Mouse (Mus musculus): ENCODE results near the gene Adcy3.
A peak's percentile ranks its signal among the peaks of the same experiment; 100 is the strongest.

Adcy3 gene

DNA sequence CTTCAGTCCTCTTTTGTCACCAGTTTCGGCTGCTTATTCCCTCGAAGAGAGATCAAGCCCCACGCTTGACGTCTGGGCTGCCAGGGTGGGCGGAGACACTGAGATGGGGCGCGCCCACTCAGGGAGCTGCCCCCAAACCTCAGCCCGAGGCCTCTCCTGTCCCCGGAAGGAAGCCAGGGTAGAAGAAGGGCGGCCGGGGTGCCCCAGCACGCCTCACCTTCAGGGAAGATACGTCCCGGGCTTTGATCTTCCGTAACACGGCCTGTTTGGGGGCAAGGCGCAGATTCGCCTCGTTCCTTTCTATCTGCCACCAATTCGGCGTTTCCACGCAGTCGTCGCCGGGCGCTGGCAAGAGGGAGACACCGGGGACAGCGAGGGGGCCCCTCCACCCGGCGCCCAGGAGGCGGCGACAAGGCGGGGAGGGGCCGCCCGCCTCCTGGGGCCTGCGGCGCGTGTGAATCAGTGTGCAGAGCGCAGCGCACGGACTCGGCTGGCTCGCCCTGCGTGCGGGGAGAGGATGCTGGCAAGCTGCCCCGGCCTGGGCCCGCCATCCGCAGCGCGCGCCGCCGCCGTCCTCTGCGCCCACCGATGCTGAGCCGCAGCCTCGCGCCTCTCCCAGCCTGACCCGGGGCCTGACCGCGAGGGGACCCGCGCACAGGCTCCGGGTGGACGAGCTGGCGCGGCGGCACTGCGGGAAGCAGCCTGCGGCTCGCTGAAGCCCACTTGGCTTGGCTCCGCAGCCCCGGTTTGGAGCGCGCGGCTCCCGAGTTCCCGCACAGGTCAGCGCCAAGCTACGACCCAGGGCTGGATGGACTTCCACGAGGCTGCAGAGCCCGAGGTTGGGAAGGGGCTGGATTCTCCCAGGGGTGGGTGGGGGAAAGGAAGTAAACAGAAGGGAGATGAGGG is at the start of gene Adcy3:
Gene Adcy3 (plus strand): TSS at position 163 of the 906 bp plus-strand sequence.
- DNase-seq (ENCODE audit: low read depth, low spot score): peak; percentile 27

GRCm38 (mm10) chr12:4083441-4083840 is 49.5 kb upstream of the Adcy3 start:
- no peak for DNase-seq (ENCODE audit: low read depth, low spot score)

GRCm38 (mm10) chr12:4107383-4107782 is 25.5 kb upstream of the Adcy3 start:
- peak; percentile 26 for DNase-seq (ENCODE audit: low read depth, low spot score)

- no peak for DNase-seq (ENCODE audit: low read depth, low spot score)
These were observed 16.8 kb upstream of the Adcy3 start for GRCm38 (mm10) chr12:4116132-4116531.

DNA sequence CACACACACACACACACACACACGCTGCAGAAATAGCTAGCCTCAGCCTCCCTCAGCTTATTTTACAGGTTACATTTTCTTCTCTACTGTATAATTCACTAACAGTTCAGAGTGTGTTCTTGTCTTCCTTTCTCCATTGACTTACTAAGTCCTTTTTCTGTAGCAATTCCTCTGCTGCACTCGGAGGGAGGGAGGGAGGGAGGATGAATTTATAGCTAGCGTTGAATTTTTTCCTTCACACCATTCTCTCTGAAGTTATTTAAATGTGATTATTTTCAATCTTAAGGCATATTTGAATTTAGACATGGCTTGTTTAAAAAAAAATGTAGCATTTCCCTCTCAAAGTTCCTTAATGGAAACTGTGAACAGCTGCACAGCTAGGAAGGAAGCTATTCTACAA is 15.8 kb upstream of the Adcy3 start:
- DNase-seq (ENCODE audit: low read depth, low spot score): no peak

DNA sequence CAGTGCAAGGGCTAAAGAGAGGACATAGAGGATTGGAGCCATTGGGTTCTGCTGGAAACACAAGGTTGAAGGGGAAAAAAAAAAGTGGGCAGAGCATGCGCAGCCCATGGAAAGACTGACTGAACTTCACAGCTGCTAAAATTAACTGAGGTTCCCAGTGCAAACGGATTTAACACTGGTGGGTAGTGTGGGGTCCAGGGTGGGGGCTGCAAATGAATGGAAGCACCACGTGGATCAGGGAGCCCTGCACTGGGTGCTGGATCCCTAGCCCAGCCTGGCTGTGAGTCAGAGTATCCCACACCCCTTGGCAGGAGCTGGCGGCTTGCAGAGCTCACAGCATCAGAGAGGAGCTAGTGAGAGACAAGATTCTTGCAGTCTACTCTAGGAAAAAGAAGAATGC is 15.3 kb upstream of the Adcy3 start:
- no peak for DNase-seq (ENCODE audit: low read depth, low spot score)

DNA sequence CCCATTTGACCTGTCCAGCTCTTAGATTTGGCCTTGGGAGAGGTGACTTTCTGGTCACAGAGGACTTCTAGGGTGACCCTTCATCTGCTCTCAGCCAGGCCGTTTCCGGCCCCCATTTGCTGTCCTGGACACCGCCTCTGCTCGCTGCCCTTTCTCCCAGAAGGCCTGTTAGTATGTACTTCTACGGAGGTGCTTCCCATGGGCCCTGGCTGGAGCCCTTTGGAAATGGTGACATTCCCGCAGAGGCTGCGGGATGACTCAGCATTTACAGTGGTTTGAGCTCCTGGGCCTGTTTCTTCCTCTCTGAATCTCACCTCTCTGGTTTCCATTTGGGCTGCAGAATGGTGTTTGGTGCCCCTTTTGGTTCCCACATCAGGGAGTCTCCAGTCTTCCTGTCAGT is 5.6 kb upstream of the Adcy3 start:
- DNase-seq (ENCODE audit: low read depth, low spot score): no peak

GRCm38 (mm10) chr12:4133847-4134212 is 927 bp downstream of the Adcy3 start:
- no peak for DNase-seq (ENCODE audit: low read depth, low spot score)

- DNase-seq (ENCODE audit: low read depth, low spot score): no peak
These were observed 10.3 kb downstream of the Adcy3 start for GRCm38 (mm10) chr12:4143179-4143578.

GRCm38 (mm10) chr12:4150936-4151335 is 18.0 kb downstream of the Adcy3 start:
- DNase-seq (ENCODE audit: low read depth, low spot score): no peak

DNA sequence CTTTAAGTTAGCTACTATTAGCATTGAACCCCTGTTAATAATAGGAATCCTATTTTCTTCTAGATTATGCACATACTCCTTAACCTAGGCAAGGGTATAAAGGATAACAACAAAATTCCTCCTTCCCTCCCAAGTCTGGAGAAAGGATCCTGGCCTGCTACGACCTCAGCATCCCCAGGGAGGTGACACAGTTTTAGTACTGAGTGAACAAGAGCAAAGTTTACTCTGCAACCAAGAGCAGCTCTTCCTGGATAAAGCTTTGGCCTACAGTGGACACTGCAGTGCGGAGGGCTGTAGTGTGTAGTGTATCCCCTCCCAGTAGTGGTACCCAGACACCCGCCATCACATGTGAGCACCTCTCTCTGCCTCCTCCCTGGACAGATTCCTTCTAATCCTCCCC is 19.1 kb downstream of the Adcy3 start:
- no peak for DNase-seq (ENCODE audit: low read depth, low spot score)

DNA sequence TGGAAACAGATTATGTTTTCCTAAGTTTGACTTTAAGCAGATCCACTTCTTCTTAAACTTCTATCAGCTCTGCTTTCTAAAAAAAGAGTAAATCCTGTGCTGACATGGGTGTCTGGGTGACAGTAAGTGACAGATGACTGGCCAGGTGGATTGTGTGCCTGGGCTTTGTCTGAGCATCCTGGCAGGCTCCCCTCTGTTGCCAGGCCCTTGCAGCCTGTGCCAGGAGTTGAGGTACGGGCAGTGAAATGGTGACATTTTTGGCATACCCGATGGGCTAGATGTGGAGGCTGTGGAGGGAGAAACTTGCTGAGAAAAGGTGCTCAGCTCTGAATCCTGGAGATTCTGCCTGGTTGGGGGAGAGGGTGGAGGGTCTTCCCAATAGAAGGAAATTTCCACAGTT is 24.6 kb downstream of the Adcy3 start:
- DNase-seq (ENCODE audit: low read depth, low spot score): no peak

DNA sequence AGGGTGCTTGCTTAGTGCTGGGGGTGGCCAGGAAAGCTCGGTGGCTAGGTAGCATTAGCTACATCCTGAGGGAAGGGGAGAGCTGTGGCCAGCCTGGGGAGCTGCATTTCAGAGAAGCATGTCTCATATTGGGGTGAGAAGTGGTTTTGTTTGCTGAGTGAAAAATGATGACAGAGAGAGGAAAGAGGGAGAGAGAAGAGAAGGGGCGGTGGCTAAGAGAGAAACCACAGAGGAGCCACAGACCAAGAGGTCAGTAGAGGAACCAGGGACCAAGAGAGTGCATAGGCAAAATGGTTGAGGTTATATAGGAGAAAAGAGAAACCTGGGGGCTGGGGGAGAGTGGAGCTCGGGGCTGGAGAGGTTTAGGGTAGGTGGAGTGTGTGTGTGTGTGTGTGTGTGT is 25.3 kb downstream of the Adcy3 start:
- DNase-seq (ENCODE audit: low read depth, low spot score): no peak

DNA sequence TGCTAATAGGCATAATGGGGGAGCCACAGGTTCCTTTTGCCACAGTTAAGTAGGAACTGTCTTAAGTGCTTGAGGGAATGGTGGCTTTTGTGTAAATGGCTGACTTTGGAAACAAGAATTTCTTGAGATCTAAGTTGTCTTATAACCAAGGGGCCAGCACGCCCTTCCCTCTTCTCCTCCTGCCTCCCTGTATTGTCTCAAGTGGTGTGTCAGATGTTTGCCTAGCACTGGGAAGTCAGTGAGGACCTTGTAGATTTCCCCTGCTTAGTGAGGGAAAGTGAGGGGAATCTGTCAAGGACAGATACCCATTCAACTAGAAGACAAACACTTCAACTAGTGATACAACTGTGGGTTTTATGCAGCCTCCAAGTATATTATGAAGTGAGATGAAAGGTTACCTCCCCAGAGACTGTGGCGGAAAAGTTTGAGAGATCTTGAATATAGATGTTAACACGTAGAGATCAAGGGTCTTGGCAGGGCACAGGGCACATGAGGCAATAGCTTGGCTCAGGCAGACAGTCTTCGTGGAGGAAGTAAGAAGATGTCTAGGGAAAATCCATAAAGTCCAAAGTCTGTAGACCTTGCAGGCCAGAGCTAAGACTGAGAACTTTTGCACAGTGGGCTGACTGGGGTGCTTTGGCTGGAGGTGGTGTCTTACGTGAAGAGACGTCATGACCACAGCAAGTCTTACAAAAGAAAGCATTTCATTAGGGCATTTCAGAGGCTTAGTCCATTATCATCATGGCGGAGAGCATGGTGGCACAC is 26.1 kb downstream of the Adcy3 start:
- DNase-seq (ENCODE audit: low read depth, low spot score): no peak

- DNase-seq (ENCODE audit: low read depth, low spot score): no peak
These were observed 27.4 kb downstream of the Adcy3 start for GRCm38 (mm10) chr12:4160322-4160721.

GRCm38 (mm10) chr12:4162886-4163285 is 30.0 kb downstream of the Adcy3 start:
- no peak for DNase-seq (ENCODE audit: low read depth, low spot score)

GRCm38 (mm10) chr12:4166970-4167369 is 34.1 kb downstream of the Adcy3 start:
- DNase-seq (ENCODE audit: low read depth, low spot score): no peak

DNA sequence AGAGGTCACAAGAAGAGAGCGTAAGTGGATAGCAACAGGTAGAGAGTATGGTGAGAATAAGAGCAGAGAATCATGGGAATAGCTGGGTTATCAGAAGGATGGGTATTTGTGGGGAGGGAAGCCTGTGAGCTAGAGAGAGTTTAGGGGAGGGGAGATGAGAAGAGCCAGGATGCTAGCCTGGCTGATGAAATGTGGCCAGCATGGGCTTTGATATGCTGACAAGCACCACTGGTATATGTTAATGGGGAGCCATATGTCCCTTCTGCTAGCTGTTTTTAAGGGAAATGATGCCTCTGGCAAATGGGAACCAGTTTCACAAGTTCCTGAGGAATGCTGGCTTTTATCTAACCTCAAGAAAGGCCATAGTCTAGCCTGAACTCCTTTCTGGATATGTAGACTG is 36.2 kb downstream of the Adcy3 start:
- no peak for DNase-seq (ENCODE audit: low read depth, low spot score)

GRCm38 (mm10) chr12:4169622-4170021 is 36.7 kb downstream of the Adcy3 start:
- DNase-seq (ENCODE audit: low read depth, low spot score): no peak

DNA sequence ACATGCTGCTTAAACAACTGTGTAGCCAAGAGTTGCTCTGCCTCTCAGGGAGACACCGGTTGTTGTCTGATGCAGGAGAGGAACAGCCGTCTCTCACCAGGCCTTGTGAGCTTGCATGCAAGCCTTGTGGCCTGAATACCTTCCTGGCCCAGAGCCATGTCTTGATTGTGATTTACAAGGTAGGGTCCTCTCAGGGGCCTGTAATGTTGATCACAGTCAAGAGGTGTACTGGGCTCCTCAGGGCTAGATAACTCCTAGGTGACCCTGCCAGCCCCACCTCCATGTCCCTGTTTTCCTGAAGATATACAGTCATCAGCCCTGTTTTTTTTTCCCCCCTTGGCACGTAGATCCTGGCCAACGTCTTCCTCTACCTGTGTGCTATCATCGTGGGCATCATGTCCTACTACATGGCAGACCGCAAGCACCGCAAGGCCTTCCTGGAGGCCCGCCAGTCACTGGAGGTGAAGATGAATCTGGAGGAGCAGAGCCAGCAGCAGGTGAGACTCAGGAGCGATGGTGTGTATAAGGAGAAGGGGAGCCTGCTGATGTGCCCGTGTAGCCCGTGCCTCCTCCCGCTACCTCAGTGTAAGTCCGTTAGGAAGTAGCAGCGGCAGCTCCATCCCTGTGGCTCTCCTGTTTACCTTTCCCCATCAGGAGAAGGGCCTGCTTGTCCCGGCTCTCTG is 40.3 kb downstream of the Adcy3 start:
- DNase-seq (ENCODE audit: low read depth, low spot score): no peak

GRCm38 (mm10) chr12:4178839-4179238 is 45.9 kb downstream of the Adcy3 start:
- DNase-seq (ENCODE audit: low read depth, low spot score): no peak

GRCm38 (mm10) chr12:4179671-4180233 is 46.8 kb downstream of the Adcy3 start:
- no peak for DNase-seq (ENCODE audit: low read depth, low spot score)

Data from embryo, embryonic 11.5 days (tissue).